Mouse (Mus musculus) kidney, postnatal 25 days (tissue): ENCODE measurements around the gene Anks1b.

Experiments
- DNase-seq, 2 experiments: peaks; one replicate each; pipeline ENCODE4 v3.0.0; 2021; ENCODE audit warnings: mixed read lengths in 2 of 2

Gene Anks1b

DNA sequence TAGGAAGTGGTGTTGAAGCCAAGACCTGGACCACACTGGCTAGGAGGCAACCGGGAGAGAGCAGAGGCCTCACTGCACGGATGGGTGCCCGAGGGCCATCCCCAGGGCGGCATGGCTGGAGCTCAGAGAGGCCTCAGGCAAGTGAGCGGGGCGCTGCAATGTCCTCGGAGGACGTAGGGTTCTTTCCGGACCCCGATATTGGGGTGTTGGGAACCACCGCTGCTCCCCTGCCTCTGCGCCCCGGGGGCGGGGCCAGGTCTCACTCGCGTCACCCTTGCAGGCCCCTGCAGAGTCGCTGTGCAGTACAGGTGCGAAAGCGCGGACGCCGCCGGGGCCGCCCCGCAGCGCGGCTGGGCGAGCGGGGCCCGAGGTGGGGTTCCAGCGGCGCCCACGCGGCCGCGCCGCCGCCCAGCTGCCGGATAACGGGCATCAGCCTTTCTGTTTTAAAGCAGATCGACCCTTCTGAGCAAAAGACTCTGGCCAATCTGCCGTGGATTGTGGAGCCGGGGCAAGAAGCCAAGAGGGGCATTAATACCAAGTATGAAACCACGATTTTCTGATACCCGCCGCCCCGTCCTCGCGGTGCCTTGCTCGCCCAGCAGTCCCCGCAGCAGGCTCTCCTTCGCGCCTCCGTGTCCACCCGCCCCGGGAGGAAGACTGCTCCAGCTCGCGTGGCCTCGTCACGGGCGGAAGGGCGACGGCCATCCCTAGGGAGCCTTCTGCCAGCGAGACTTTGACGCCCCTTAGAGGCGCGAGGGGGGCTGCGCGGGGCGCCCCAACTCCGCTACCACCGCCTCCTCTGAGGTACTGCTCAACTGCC is 1096.3 kb downstream of the Anks1b start:
- peak; percentile 16 to 51 for DNase-seq

GRCm38 (mm10) chr10:90970560-90970959 is 1097.3 kb downstream of the Anks1b start:
- peak in 1 of 2 experiments; percentile 3 for DNase-seq

- no peak for DNase-seq
Measured at GRCm38 (mm10) chr10:90974084-90974483, 1100.8 kb downstream of the Anks1b start.

- DNase-seq = no peak
Measured at GRCm38 (mm10) chr10:90974491-90974890, 1101.2 kb downstream of the Anks1b start.

DNA sequence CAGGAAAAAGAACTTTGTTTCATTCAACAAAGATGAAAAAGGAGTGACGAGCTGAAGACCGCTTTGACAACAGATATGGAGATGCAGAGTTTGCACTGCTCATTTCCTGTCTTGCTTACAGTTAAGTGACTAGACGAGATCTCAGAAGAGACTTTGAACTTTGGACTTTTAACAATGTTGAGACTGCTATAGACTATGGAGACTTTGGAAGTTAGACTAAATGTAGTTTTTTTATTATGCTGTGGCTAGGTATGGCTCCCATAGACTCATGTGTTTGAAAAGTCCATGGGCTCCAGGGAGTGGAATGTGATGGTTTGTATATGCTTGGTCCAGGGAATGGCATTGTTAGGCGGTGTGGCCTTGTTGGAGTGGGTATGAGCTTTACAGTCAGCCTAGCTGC is 1108.5 kb downstream of the Anks1b start:
- no peak for DNase-seq

GRCm38 (mm10) chr10:90983046-90983445 is 1109.7 kb downstream of the Anks1b start:
- no peak for DNase-seq

DNA sequence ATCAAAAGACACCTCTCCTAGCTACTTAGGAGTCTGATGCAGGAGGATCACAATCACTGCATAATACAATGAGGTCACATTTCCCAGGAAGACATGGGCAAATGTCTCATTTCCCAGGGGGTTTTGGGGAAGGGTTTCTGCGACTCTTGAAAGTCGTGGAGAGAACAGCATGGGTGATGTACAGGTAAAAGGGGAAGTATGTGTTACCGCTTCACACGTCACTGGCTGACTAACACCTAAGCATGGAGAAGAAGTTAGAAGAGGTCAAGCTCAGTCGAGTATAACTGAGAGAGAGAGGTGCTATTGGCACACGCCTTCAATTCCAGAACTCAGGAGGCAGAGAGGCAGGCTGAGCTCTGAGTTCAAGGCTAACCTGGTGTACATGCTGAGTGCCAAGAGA is 1117.0 kb downstream of the Anks1b start:
- no peak for DNase-seq

DNA sequence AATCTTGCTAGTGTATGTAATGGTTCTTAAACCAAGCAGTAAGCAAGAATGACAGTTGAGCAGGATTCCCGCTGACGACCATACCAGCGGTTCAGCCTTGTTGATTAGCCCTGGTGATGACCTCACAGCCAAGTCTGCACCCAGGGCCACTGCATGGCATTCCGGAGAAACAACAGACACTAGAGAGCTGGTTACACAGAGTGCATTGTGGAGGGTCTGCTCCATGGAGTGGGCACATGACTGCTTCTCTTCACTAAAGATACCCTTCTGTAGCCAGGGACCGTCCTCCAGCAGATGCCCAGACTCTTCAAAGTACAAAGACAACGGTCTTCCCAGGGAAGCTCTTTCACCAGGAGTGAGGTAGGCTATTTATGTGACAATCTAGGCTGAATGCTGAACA is 1118.9 kb downstream of the Anks1b start:
- no peak for DNase-seq

DNA sequence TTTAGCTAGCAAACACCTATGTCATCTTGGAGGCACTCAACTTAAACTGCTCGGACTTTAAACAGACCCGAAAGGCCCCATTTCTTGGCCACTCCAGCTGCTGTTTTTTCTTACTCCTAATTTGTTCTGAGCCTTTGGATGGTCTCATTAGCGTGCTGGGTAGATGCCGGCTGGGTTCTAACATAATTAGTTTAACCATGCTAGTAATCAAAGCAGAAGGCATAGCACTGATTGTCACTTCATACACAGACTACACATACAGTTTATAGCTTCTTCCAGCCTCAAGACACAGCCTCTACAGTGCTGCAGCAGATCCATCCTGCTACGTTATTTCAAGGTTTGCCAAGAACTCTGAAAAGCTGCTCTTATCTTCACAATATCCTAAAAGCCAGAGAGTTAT is 1120.6 kb downstream of the Anks1b start:
- no peak for DNase-seq

GRCm38 (mm10) chr10:90999899-91000298 is 1126.6 kb downstream of the Anks1b start:
- peak in 1 of 2 experiments; percentile 7 for DNase-seq

GRCm38 (mm10) chr10:91001421-91001820 is 1128.1 kb downstream of the Anks1b start:
- DNase-seq = no peak

DNA sequence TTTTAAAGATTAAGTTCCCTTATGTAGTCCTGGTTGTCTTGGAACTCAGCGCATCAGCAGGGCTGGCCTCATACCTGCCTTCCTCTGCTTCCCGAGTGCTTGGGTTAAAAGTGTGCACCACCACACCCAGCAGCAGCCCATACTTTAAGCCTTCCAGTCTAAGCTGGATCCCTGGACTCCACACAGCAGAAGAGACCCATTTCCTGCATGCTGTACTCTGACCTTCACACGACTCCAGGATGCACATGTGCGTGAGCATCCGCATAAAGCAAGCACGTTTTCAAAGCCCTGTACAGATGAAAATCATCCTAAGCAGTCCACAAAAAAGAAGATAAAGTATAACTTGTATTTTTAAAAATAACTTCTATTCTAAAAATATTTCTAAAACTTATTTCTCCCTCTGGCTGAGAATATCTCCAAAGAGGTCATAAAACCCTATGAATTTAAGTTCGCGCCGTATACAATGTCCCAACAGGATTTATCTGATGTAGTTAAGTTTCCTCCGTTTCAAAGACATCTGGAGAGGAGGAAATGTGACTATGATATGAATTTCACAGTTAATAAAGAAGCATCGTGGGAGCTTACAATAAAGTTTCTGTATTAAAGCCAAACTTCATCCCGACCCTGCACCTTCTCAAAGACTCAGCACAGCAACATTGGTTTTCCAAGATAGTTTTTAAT is 1132.7 kb downstream of the Anks1b start:
- DNase-seq = no peak
